Mouse (Mus musculus): ENCODE measurements around the gene Selenow.

DNA sequence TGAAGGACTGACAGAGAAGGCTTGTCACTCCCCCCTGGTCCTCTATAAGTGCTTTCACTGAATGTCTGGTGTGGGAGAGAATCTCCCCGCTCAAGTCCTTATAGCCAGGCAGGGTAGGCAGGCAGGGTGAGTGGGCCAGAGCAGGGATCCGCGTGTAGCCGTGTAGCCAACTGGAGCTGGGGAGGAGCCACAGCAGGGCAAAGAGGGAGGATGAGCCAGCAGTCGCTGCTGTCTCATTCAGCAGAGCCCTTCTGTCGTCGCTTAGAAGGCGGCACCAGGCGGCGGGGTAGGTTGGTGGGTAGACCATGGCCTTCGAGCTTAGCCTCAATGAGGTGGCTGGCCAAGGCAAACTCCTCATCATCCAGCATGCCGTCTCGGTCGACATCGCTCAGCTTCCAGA, 27.8 kb upstream of the Selenow start:
- TF ChIP-seq CTCF (IDR thresholded peaks at IDR 0.05; ENCODE audit: borderline replicate concordance, control insufficient read depth, extremely low read depth, insufficient read depth, low read length, poor library complexity): no peak
- no peak for TF ChIP-seq POLR2A (IDR thresholded peaks at IDR 0.05; ENCODE audit: control insufficient read depth, extremely low read depth, insufficient read depth, low read length, poor library complexity)

Measured in thymus, adult 2 months (tissue).